Mouse (Mus musculus) G1E (cell line): ENCODE data around the gene Cmklr1.

Experiments
- CTCF ChIP-seq: IDR thresholded peaks from 2 replicates; pipeline ENCODE4 v1.5.1; 2012; ENCODE audit warnings: low read depth, low read length, inconsistent platforms, mixed read lengths
- GATA1 ChIP-seq: IDR thresholded peaks from 2 replicates; pipeline ENCODE4 v1.6.1; 2012; ENCODE audit warnings: borderline replicate concordance, low read length, inconsistent platforms, mixed read lengths
- GATA2 ChIP-seq: IDR thresholded peaks from 2 replicates; pipeline ENCODE4 v1.6.1; 2012; ENCODE audit warnings: low read depth, low read length, inconsistent platforms, borderline replicate concordance
- POLR2AphosphoS5 ChIP-seq: IDR thresholded peaks from 2 replicates; pipeline ENCODE4 v1.6.1; 2012; ENCODE audit warnings: low read depth, low read length, inconsistent platforms; ENCODE audit not compliant: insufficient replicate concordance
- TAL1 ChIP-seq: conservative IDR thresholded peaks from 2 replicates; pipeline ENCODE4 v1.6.1; 2012; ENCODE audit warnings: low read depth, low read length, inconsistent platforms, mixed read lengths

GRCm38 (mm10) chr5:113670597-113670996, 20.4 kb upstream of the Cmklr1 start:
- TF ChIP-seq CTCF (no peak), GATA1 (no peak), TAL1 (no peak), GATA2 (no peak), POLR2AphosphoS5 (no peak)
